Comparison of ENCODE assay signal across 8 mouse cellular contexts in the genomic region with DNA sequence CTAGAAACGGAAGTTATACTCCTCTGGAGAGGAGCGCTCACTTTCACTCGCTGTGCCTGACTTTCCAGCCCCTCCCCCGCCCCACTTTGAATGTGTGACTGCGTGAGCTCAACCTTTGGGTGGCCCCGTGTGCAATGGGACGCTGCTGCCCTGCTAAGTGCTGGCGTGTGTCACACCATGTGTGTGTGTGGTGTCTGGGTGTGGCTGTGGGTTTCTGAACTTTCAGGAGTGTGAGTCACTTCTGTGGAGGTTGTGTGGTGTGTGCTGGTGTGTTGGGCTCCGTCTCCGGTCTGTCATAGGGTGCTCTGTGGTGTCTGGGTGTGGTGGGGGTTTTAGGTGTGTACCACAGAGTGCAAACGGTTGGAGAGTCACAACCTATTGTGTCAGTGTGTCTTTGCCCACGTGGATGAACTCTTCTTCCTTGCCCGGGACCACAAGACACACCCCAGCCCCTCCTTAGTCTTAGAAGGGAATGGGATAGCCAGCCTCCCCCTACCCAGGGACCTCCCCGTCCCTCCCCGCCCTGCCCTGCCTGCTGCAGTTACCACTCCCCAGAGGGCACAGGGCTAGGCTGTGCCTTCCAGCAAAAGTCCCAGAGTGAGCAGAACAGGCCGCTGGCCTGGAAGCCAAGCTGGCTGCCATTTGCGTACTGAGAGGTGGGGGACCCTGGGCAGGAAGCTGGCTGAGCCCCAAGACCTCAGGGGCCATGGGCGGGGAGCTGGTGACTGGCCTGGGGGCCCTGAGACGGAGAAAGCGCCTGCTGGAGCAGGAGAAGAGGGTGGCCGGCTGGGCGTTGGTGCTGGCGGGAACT. TPM values are rescaled to one million over a fixed set of nuclear protein-coding genes. Genes with fewer than 3 reads are reported as not detected.
DNase-seq lines count a peak whose midpoint lies in the region; ATAC-seq lines count a peak whose summit lies in the region.

Kcnn4 (plus strand) TSS at position 533 of the 811 bp plus-strand sequence.

- no peak within 1 kb of the TSS for H3K9ac ChIP-seq in hindbrain, embryonic 14.5 days
- no peak within 1 kb of the TSS for H3K9ac ChIP-seq in hindbrain, embryonic 11.5 days (ENCODE audit: low read depth, low read length)
- H3K9ac ChIP-seq in forebrain, embryonic 14.5 days (ENCODE audit: low read length): no peak within 1 kb of the TSS

- WGBS in hindbrain, embryonic 14.5 days: 51% methylated on average over 22 of the region's 23 CpGs
- WGBS in hindbrain, embryonic 11.5 days: 46% methylated on average over 23 of the region's 23 CpGs
- WGBS in forebrain, embryonic 14.5 days: 45% methylated on average over 23 of the region's 23 CpGs

- H3K36me3 ChIP-seq in hindbrain, embryonic 14.5 days (replicated peaks; ENCODE audit: control insufficient read depth, insufficient read depth): no peaks in the 10 kb centered on the region
- H3K36me3 ChIP-seq in hindbrain, embryonic 11.5 days (ENCODE audit: control insufficient read depth, insufficient read depth, low read length): no peaks in the 10 kb centered on the region
- no peaks in the 10 kb centered on the region for H3K36me3 ChIP-seq in splenic B cell, adult 2 months (ENCODE audit: control insufficient read depth, insufficient read depth, low read length, poor library complexity, severe bottlenecking)
- no peaks in the 10 kb centered on the region for H3K36me3 ChIP-seq in forebrain, embryonic 14.5 days (ENCODE audit: control insufficient read depth, insufficient read depth, low read length)

- H3K4me2 ChIP-seq in hindbrain, embryonic 14.5 days (replicated peaks): no peak within 1 kb of the TSS; the same call in 1 of the 2 replicates
- no peak within 1 kb of the TSS for H3K4me2 ChIP-seq in hindbrain, embryonic 11.5 days (replicated peaks; ENCODE audit: low read depth, low read length)
- no peak within 1 kb of the TSS for H3K4me2 ChIP-seq in forebrain, embryonic 14.5 days (ENCODE audit: low read length)

- H3K4me1 ChIP-seq in hindbrain, embryonic 14.5 days (replicated peaks; ENCODE audit: control insufficient read depth, insufficient read depth, low read length): 0 out of 2 replicates have a peak, but pooled peaks cover 4% of the 10 kb centered on the region
- no peaks in the 10 kb centered on the region for H3K4me1 ChIP-seq in hindbrain, embryonic 11.5 days (replicated peaks; ENCODE audit: control insufficient read depth, insufficient read depth, low read length)
- peaks cover 6% of the 10 kb centered on the region; the same call in 1 of the 2 replicates for H3K4me1 ChIP-seq in forebrain, embryonic 14.5 days (ENCODE audit: control insufficient read depth, insufficient read depth, low read length)

- H3K9me3 ChIP-seq in hindbrain, embryonic 14.5 days (ENCODE audit: control insufficient read depth, low read length): no peaks in the 10 kb centered on the region
- no peaks in the 10 kb centered on the region for H3K9me3 ChIP-seq in hindbrain, embryonic 11.5 days (ENCODE audit: control insufficient read depth, low read length)
- no peaks in the 10 kb centered on the region for H3K9me3 ChIP-seq in forebrain, embryonic 14.5 days (replicated peaks; ENCODE audit: control insufficient read depth, low read length)

- 0 out of 2 replicates have a peak, but pooled peaks have one; percentile 31 for ATAC-seq in hindbrain, embryonic 14.5 days (ENCODE audit: low FRiP score)
- no peak for ATAC-seq in hindbrain, embryonic 11.5 days (ENCODE audit: low FRiP score)
- ATAC-seq in forebrain, embryonic 14.5 days: no peak

- H3K27ac ChIP-seq in hindbrain, embryonic 14.5 days: no peak within 1 kb of the TSS
- no peak within 1 kb of the TSS for H3K27ac ChIP-seq in hindbrain, embryonic 11.5 days (ENCODE audit: low read depth, low read length)
- H3K27ac ChIP-seq in forebrain, embryonic 14.5 days (ENCODE audit: low read depth, low read length): no peak within 1 kb of the TSS

- H3K27me3 ChIP-seq in hindbrain, embryonic 14.5 days (ENCODE audit: control insufficient read depth, insufficient read depth, low read length): no peaks in the 10 kb centered on the region
- no peaks in the 10 kb centered on the region for H3K27me3 ChIP-seq in hindbrain, embryonic 11.5 days (ENCODE audit: control insufficient read depth, insufficient read depth, low read length)
- H3K27me3 ChIP-seq in splenic B cell, adult 2 months (ENCODE audit: control insufficient read depth, insufficient read depth, low read length, poor library complexity, severe bottlenecking): no peaks in the 10 kb centered on the region
- no peaks in the 10 kb centered on the region for H3K27me3 ChIP-seq in forebrain, embryonic 14.5 days (replicated peaks; ENCODE audit: control insufficient read depth, insufficient read depth, low read length)

- no peak within 1 kb of the TSS for H3K4me3 ChIP-seq in hindbrain, embryonic 14.5 days (replicated peaks; ENCODE audit: low read length)
- H3K4me3 ChIP-seq in hindbrain, embryonic 11.5 days (ENCODE audit: low read depth, low read length): no peak within 1 kb of the TSS
- H3K4me3 ChIP-seq in forebrain, embryonic 14.5 days (ENCODE audit: low read depth, low read length): no peak within 1 kb of the TSS

- DNase-seq in hindbrain, embryonic 14.5 days (ENCODE audit: low spot score): no peak
- no peak for DNase-seq in hindbrain, embryonic 11.5 days (ENCODE audit: low spot score)
- DNase-seq in ZHBTc4 (ENCODE audit: low read depth, low spot score) (peak; percentile 43), liver (peak; percentile 84)
- DNase-seq in splenic B cell, adult 2 months (ENCODE audit: low read depth, low spot score): peak; percentile 79
- no peak for DNase-seq in yolk sac, embryonic 10.5 days (ENCODE audit: low spot score)
- DNase-seq in layer of hippocampus, postnatal 36 days: no peak
- no peak for DNase-seq in forebrain, embryonic 14.5 days (ENCODE audit: low spot score)

RNA-seq across cellular contexts. Expression of gene Kcnn4, which starts in this region (rescaled TPM):
- 1.7 and 2.8 TPM in 2 replicates for polyA plus RNA-seq in hindbrain, embryonic 14.5 days (2014; fragmentation: Nextera tagmentation; extraction: Ambion mirVana)
- polyA plus RNA-seq in hindbrain, embryonic 11.5 days (2014; fragmentation: Nextera tagmentation; extraction: Ambion mirVana): 2.4 and 3.5 TPM in 2 replicates
- under 1 TPM; 0.17 to 0.48 TPM for total RNA-seq in layer of hippocampus, postnatal 36 days (2021)
- polyA plus RNA-seq in forebrain, embryonic 14.5 days (2014; fragmentation: Nextera tagmentation; extraction: Ambion mirVana): 0.09 and 0.53 TPM in 2 replicates

Comparison
In these comparisons a context has a peak if more than half of its experiments do, and no peak if none do; other contexts are left out.
1. DNase-seq: peak in ZHBTc4 (single experiment), liver (single experiment) and splenic B cell, adult 2 months (single experiment); none in hindbrain, embryonic 14.5 days (single experiment), hindbrain, embryonic 11.5 days (single experiment), yolk sac, embryonic 10.5 days (single experiment), layer of hippocampus, postnatal 36 days (0 of 2) and forebrain, embryonic 14.5 days (single experiment).